Mouse (Mus musculus) CD4-positive, CD25-positive, alpha-beta regulatory T cell, adult 2 months (primary cell): ENCODE data around the gene Pgbd5.
A peak's percentile ranks its signal among the peaks of the same experiment; 100 is the strongest.
"Not testable (repeated sequence)": the region's sequence is repeated elsewhere in the genome, so short reads cannot be mapped to it uniquely, and the experiment has no call there.

ENCODE experiments used
- DNase-seq: peaks from one replicate; pipeline ENCODE4 v3.0.0-alpha.2; 2012; ENCODE audit warnings: low read depth, low spot score

The Pgbd5 gene

GRCm38 (mm10) chr8:124430881-124431280 lies 8.6 kb downstream of the Pgbd5 start:
- no peak for DNase-seq

- DNase-seq: no peak
These were observed 10.0 kb downstream of the Pgbd5 start for GRCm38 (mm10) chr8:124429417-124429816.

DNA sequence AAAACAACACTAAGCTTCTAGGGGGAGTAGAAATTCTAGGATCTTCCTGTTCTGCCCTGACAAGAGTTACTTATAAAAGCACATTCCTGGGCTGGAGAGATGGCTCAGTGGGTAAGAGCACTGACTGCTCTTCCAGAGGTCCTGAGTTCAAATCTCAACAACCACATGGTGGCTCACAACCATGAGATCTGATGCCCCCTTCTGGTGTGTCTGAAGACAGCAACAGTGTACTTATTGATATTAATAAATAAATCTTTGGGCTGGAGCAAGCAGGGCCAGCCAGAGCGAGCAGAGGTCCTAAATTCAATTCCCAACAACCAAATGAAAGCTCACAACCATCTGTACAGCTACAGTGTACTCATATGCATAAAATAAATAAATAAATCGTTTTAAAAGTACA lies 10.7 kb downstream of the Pgbd5 start:
- not testable (repeated sequence) for DNase-seq

DNA sequence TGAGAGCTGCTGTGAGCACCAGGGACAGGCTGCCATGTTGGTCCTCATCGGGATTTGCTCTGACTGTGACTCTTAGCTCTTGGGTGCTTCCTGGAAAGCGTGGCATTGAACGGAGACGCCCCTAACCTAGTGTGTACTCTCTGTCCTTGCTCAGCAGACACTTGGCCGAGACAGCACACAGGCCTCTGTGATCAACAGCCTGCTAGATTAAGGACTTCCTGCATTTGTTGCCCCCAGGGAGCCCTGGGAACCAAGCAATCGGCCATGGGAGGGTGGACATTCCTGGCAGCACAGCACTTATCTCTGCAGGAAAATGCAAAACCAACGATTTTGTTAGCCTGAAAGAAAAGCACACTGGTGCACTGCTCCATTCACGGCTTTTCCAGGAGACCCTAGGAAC lies 18.0 kb downstream of the Pgbd5 start:
- no peak for DNase-seq

DNA sequence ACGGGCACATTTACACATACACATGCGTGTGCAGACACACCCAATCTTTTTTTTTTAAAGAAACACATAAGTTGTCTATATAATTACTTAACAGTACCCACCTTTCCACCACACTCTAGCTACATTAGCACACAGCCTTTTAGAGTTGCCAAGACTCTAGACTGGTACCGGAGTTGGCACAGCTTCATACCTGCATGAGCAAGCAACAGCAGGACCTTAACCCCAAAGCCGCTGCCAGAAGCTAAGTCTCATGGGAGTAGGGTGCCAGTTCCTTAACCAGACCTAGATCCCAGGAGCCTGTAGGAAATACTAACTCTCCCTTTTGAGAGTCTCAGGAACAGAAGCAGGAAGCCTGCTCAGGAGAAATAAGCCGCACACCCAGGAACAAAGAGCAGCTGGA lies 20.5 kb downstream of the Pgbd5 start:
- no peak for DNase-seq

DNA sequence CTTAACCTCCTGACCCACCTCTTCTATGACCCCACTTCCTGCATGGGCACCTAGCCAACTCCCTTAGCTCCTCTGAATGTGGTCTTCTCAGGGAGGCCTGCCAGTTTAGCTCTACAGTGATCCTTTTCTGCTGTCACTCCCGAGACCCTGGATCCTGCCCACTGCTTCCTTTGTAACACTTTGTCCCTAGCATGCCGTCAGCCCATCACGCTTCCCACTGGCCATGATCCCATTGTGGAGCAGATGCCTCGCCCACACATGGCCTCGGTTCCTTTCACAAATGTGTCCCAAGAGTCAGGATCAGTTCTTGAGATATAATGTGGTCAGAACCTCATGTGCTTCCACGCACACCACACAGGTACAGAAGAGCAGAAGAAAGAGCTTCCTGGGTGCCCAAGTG lies 21.3 kb downstream of the Pgbd5 start:
- no peak for DNase-seq

GRCm38 (mm10) chr8:124416646-124417045 lies 22.8 kb downstream of the Pgbd5 start:
- DNase-seq: no peak

DNA sequence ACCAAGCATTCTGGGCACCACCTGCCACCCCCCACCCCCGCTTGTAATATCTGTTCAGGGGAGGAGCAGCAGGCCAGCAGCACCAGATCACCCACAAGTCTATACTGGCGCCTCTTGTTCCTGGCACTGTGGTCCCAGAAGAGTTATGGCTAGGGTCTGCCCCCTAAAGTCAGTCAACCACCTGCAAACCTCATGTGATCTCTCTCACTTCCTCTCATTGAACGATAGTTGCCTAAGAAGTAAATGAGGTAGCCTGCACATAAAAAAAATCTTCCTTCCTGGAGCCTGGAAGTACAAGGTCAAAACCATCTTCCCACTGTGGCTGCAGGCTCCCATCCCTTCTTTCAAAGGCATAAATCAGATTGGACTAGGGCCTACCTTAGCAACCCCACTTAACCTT lies 23.7 kb downstream of the Pgbd5 start:
- DNase-seq: no peak

GRCm38 (mm10) chr8:124415002-124415401 lies 24.5 kb downstream of the Pgbd5 start:
- DNase-seq: no peak

DNA sequence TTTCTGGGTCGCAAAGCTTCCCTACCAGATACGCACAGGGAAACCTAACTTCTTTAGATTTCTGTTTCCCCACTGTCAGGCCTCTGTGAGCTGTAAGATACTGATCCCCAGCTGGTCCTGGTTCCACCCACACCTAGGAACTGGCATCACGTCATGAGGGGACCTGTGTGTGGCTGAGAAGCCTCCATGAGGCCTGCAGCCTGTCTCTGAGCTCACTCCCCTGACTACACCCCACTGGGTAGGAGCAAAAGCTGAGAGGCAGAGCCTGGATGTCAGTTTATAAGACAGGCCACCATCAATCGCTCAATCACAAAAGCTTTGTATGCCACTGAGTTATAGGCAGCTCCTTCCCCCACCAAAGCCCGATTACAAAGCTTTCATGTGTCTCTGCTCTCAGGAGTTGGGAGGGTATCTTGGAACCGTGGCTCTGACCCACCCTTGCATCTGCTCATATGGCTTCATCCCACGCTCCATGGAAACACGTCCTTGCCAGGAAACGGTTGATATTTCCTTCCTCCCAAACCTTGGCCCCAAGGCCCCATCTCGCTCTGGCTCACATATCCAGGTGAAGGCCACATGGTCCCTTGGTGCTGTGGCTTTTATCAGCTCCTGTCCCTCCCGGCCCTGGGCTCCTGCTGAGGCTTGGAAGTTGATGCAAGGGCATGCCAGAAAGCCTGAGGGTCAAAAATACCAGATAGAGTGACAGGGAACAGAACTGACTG lies 26.1 kb downstream of the Pgbd5 start:
- DNase-seq: no peak

- DNase-seq: no peak
These were observed 26.8 kb downstream of the Pgbd5 start for GRCm38 (mm10) chr8:124412496-124413243.

DNA sequence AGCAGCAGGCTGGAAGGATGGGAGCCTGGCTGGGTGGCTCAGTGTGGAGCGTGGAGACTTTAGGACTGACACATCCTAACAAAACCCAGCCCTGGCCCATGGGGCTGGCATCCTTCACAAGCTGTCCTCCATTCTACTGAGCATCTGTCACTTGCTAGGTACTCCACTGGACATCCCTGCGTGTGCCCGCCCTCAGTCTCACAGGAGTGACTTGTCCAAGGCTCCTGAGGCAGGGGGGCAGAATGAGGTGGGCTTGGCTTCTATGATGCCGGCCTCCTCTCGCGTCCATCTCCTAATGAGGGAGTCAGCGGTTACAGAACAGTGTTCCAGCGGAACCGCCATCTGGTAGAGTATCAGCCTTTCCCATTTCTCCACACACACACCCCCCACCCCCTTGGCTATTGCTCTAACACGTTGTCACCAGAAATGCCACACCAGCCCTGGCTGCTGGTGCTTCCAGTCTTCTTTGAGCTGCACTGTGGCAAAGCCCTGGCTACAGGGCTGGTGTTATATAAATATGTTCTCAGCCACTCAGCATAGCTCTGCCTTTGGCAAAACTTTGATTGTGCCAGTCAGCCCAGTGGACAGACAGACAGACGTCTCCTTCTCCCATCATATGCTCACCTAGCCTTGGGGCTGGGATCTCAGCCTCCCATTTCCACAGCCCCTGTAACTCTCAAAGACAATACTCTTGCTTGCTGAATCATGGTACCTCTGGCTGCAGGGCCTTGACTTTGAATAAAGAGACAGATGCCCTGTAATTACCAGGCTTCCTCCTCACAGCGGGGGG lies 34.8 kb downstream of the Pgbd5 start:
- no peak for DNase-seq

- DNase-seq: peak; percentile 26
These were observed 35.6 kb downstream of the Pgbd5 start for GRCm38 (mm10) chr8:124403876-124404275.

- DNase-seq: no peak
These were observed 40.0 kb downstream of the Pgbd5 start for GRCm38 (mm10) chr8:124399403-124399861.

- peak; percentile 37 for DNase-seq
These were observed 40.5 kb downstream of the Pgbd5 start for GRCm38 (mm10) chr8:124398843-124399402.

DNA sequence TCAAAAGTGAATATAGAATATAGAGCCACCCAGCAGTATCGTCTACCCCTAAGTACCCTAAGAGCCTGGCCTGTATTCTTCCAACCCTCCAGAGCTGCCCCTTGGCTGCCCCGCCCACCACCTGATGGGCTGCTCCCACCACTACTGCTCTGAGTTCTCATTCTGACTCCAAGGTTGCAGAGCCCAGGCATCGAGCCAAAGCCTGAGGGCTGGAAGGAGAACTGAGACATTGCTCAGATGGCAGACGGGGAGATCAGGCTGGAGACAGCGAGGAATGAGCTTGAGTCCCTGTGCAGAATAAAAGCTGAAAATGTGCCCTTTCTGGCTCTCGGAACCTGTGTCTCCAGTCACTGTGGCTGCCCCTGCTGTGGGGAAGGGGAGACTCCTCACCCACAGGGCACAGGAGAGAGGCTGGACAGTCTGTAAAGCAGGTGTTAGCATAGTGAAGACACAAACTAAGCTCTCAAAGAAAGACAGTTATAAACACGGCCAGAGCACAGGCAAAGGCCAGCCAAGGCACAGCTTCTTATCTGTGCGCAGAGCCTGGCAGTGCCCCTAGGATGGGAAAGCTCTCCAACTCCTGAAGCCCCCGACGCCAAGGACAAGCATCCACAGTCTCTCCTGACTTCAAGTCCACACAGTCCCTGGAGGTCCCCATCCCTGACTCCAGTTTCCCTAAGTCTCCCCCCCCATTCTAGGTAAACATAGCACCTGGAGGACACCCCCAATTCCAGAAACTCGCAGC lies 42.0 kb downstream of the Pgbd5 start:
- no peak for DNase-seq

DNA sequence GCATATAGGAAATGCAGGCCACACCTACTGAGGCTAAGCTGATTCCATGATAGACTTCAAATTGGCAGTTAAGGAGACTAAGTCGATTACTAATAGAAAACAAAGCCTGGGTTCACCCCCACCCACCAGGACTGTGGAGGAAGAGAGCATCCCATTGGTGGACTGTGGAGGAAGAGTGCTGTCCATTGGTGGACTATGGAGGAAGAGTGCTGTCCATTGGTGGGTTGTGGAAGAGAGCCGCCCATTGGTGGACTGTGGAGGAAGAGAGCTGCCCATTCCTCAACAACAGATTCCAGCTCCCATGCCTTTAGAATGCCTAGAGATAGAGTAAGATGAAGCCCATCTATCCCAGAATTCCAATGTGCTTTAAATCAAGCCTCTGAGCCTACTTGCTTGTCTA lies 42.9 kb downstream of the Pgbd5 start:
- no peak for DNase-seq

GRCm38 (mm10) chr8:124395392-124395791 lies 44.1 kb downstream of the Pgbd5 start:
- no peak for DNase-seq

DNA sequence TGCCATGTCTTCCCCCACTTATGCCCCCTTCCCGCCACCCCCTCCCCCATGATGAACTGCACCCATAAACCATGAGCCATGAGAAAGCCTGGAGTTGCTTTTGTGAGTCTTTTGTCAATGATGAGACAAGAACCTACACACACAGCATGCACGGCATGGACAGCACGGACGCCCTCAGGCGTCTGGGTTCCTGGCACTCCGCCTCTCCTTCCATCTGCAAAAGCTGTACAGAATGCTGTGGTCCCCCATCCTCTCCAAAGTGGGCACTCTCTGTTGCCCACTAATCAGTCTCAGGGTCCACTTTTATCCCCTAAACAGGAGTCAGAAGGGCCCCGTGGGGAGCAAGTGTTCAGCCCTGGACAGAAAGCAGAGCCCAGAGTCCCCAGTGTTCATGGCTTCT lies 44.5 kb downstream of the Pgbd5 start:
- no peak for DNase-seq

DNA sequence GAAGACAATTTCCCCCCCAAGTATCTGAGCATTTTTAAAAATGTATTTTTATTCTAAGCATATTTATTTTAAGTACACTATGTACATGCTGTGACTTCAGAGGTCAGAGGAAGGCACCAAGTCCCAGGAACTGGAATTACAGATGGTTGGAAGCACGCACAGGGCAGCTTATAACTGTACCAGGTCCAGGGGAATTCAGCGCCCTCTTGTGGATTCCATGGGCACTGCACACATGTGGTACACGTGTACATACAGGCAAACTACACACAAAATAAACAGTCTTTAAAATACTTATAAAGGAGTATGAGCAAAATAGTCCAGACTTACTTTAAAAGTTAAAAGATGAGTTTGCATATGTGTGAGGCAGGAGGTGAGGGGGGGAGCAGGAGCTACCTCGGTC lies 45.5 kb downstream of the Pgbd5 start:
- peak; percentile 7 for DNase-seq

- no peak for DNase-seq
These were observed 46.4 kb downstream of the Pgbd5 start for GRCm38 (mm10) chr8:124393013-124393412.
